Mouse (Mus musculus) intestine, embryonic 16.5 days (tissue): ENCODE results near the gene Aldh1a1. TPM values are rescaled to one million over a fixed set of nuclear protein-coding genes. Genes with fewer than 3 reads are reported as not detected.
"Not testable (repeated sequence)": the region's sequence is repeated elsewhere in the genome, so short reads cannot be mapped to it uniquely, and the experiment has no call there.

ENCODE experiments used
- ATAC-seq: fragments of 200-750 bp; cut with Nextera tagmentation; 2 replicates; pipeline ENCODE4 v1.8.0; 2017; ENCODE audit warnings: moderate TSS enrichment, moderate library complexity
- H3K27ac ChIP-seq: fragments of 300-500 bp; sonication (generic); 2 replicates; pipeline ENCODE4 v1.5.1; 2014; ENCODE audit warnings: mild to moderate bottlenecking, low read length
- H3K27me3 ChIP-seq: fragments of 300-500 bp; sonication (generic); replicated peaks from 2 replicates; pipeline ENCODE4 v1.6.1; 2014; ENCODE audit warnings: low read length, control low read depth, mixed read lengths; ENCODE audit not compliant: control insufficient read depth, insufficient read depth
- H3K36me3 ChIP-seq: fragments of 300-500 bp; sonication (generic); 2 replicates; pipeline ENCODE4 v1.6.1; 2014; ENCODE audit warnings: low read length, control low read depth; ENCODE audit not compliant: control insufficient read depth, insufficient read depth
- H3K4me1 ChIP-seq: fragments of 300-500 bp; sonication (generic); 2 replicates; pipeline ENCODE4 v1.6.1; 2014; ENCODE audit warnings: low read length, control low read depth, mixed read lengths; ENCODE audit not compliant: control insufficient read depth, insufficient read depth
- H3K4me2 ChIP-seq: fragments of 300-500 bp; sonication (generic); 2 replicates; pipeline ENCODE4 v1.6.1; 2014; ENCODE audit warnings: low read depth, low read length, control low read depth
- H3K4me3 ChIP-seq: fragments of 300-500 bp; sonication (generic); 2 replicates; pipeline ENCODE4 v1.5.1; 2014; ENCODE audit warnings: mild to moderate bottlenecking, low read length
- H3K9ac ChIP-seq: fragments of 300-500 bp; sonication (generic); 2 replicates; pipeline ENCODE4 v1.6.1; 2014; ENCODE audit warnings: low read depth, low read length
- H3K9me3 ChIP-seq: fragments of 300-500 bp; sonication (generic); 2 replicates; pipeline ENCODE4 v1.6.1; 2016; ENCODE audit warnings: low read length, control low read depth; ENCODE audit not compliant: control insufficient read depth
- WGBS: fragments of 180-500 bp; shearing (Covaris S2); extraction: QIAGEN DNeasy Blood & Tissue Kit; methylation state at CpG from one replicate; pipeline ENCODE4 v1.1.7; 2014; 5-methylcytosine and 5-hydroxymethylcytosine counted together
- polyA plus RNA-seq: library from polyadenylated mRNA; unstranded; fragments of >200 nt; fragmentation: Nextera tagmentation; extraction: Ambion mirVana; gene quantifications from 2 replicates; pipeline ENCODE4 v1.2.1, GENCODE M21; 2015

The Aldh1a1 gene
- polyA plus RNA-seq, 1 experiment from 2014 or later: 90.5 TPM

GRCm38 (mm10) chr19:20622434-20622833 lies 129.9 kb downstream of the Aldh1a1 start:
- no peak overlapping the region for H3K9ac ChIP-seq
- no peaks in the 10 kb centered on the region for H3K4me1 ChIP-seq
- WGBS: 58% methylated on average over 2 of the region's 2 CpGs
- no peak overlapping the region for H3K4me2 ChIP-seq
- no peak for ATAC-seq
- no peak overlapping the region for H3K27ac ChIP-seq
- no peaks in the 10 kb centered on the region for H3K9me3 ChIP-seq
- H3K36me3 ChIP-seq: no peaks in the 10 kb centered on the region
- no peaks in the 10 kb centered on the region for H3K27me3 ChIP-seq
- H3K4me3 ChIP-seq: no peak overlapping the region

GRCm38 (mm10) chr19:20623416-20623815 lies 130.9 kb downstream of the Aldh1a1 start:
- H3K4me2 ChIP-seq: no peak overlapping the region
- ATAC-seq: no peak
- 72% methylated on average over 10 of the region's 10 CpGs for WGBS

GRCm38 (mm10) chr19:20631020-20631419 lies 138.5 kb downstream of the Aldh1a1 start:
- no peaks in the 10 kb centered on the region for H3K9me3 ChIP-seq
- H3K36me3 ChIP-seq: no peaks in the 10 kb centered on the region
- no peaks in the 10 kb centered on the region for H3K4me1 ChIP-seq
- peak; percentile 66 for ATAC-seq
- 54% methylated on average over 1 of the region's 1 CpGs for WGBS
- no peak overlapping the region for H3K27ac ChIP-seq
- no peak overlapping the region for H3K9ac ChIP-seq
- no peak overlapping the region for H3K4me3 ChIP-seq
- no peak overlapping the region for H3K4me2 ChIP-seq
- H3K27me3 ChIP-seq: no peaks in the 10 kb centered on the region

More at GRCm38 (mm10) chr19:20623416-20623815, 130.9 kb downstream of the Aldh1a1 start:
- Histone ChIP-seq H3K27me3 (no peaks in the 10 kb centered on the region), H3K4me1 (no peaks in the 10 kb centered on the region), H3K4me3 (no peak overlapping the region), H3K27ac (no peak overlapping the region), H3K36me3 (no peaks in the 10 kb centered on the region), H3K9ac (no peak overlapping the region), H3K9me3 (no peaks in the 10 kb centered on the region)

- H3K9ac ChIP-seq: no peak overlapping the region
- no peak overlapping the region for H3K4me3 ChIP-seq
- no peaks in the 10 kb centered on the region for H3K4me1 ChIP-seq
- H3K9me3 ChIP-seq: no peaks in the 10 kb centered on the region
- H3K27ac ChIP-seq: no peak overlapping the region
- no peak for ATAC-seq
- no peaks in the 10 kb centered on the region for H3K27me3 ChIP-seq
- H3K4me2 ChIP-seq: no peak overlapping the region
- H3K36me3 ChIP-seq: no peaks in the 10 kb centered on the region
- 68% methylated on average over 12 of the region's 12 CpGs for WGBS
Measured at GRCm38 (mm10) chr19:20633876-20634691, 141.6 kb downstream of the Aldh1a1 start.

GRCm38 (mm10) chr19:20644346-20644745 lies 151.8 kb downstream of the Aldh1a1 start:
- H3K9ac ChIP-seq: no peak overlapping the region
- no peaks in the 10 kb centered on the region for H3K27me3 ChIP-seq
- 63% methylated on average over 3 of the region's 3 CpGs for WGBS
- H3K9me3 ChIP-seq: no peaks in the 10 kb centered on the region
- ATAC-seq: no peak
- no peak overlapping the region for H3K4me3 ChIP-seq
- no peaks in the 10 kb centered on the region for H3K36me3 ChIP-seq
- no peak overlapping the region for H3K4me2 ChIP-seq
- no peaks in the 10 kb centered on the region for H3K4me1 ChIP-seq
- no peak overlapping the region for H3K27ac ChIP-seq

- H3K4me1 ChIP-seq, ATAC-seq, H3K9me3 ChIP-seq, H3K36me3 ChIP-seq, H3K27me3 ChIP-seq, H3K4me2 ChIP-seq, H3K27ac ChIP-seq, H3K9ac ChIP-seq, H3K4me3 ChIP-seq: not testable (repeated sequence)
Measured at GRCm38 (mm10) chr19:20647496-20647895, 155.0 kb downstream of the Aldh1a1 start.

- WGBS: 16% methylated on average over 2 of the region's 2 CpGs
- Histone ChIP-seq H3K9me3 (no peaks in the 10 kb centered on the region), H3K4me2 (no peak overlapping the region), H3K27ac (no peak overlapping the region), H3K4me1 (peaks cover 3% of the 10 kb centered on the region; the same call in 1 of the 2 replicates), H3K9ac (no peak overlapping the region), H3K4me3 (no peak overlapping the region), H3K36me3 (no peaks in the 10 kb centered on the region), H3K27me3 (no peaks in the 10 kb centered on the region)
- ATAC-seq: no peak
Measured at GRCm38 (mm10) chr19:20650008-20650407, 157.5 kb downstream of the Aldh1a1 start.

GRCm38 (mm10) chr19:20653082-20653676 lies 160.7 kb downstream of the Aldh1a1 start:
- 64% methylated on average over 1 of the region's 1 CpGs for WGBS
- Histone ChIP-seq H3K4me2 (no peak overlapping the region), H3K4me1 (peaks cover 3% of the 10 kb centered on the region; the same call in 1 of the 2 replicates), H3K36me3 (no peaks in the 10 kb centered on the region), H3K9ac (no peak overlapping the region), H3K27ac (peak overlapping the region; percentile 80), H3K9me3 (no peaks in the 10 kb centered on the region), H3K4me3 (no peak overlapping the region), H3K27me3 (no peaks in the 10 kb centered on the region)
- ATAC-seq: peak; percentile 39

- Histone ChIP-seq H3K9me3 (no peaks in the 10 kb centered on the region), H3K4me2 (peak overlapping the region; percentile 19; the same call in 1 of the 2 replicates), H3K27ac (peak overlapping the region; percentile 80), H3K36me3 (no peaks in the 10 kb centered on the region), H3K9ac (no peak overlapping the region), H3K4me3 (no peak overlapping the region), H3K27me3 (no peaks in the 10 kb centered on the region), H3K4me1 (peaks cover 3% of the 10 kb centered on the region; the same call in 1 of the 2 replicates)
- ATAC-seq: peak; percentile 91
- 29% methylated on average over 3 of the region's 3 CpGs for WGBS
Measured at GRCm38 (mm10) chr19:20654141-20654873, 161.8 kb downstream of the Aldh1a1 start.
